Comparison of ENCODE assay signal across 15 mouse cellular contexts in genomic region chr11:98871416-98871815, GRCm38 (mm10). TPM values are rescaled to one million over a fixed set of nuclear protein-coding genes. Genes with fewer than 3 reads are reported as not detected.
DNase-seq lines count a peak whose midpoint lies in the region; ATAC-seq and TF ChIP-seq lines count a peak whose summit lies in the region.
"Had no signal": no experiment of that assay in that cellular context is flagged by ENCODE, and none has a peak within 500 bp of the region (broad histone marks: within the 10 kb centered on the region; RNA-seq: fewer than 3 reads in every experiment).

No protein-coding gene starts in this region.

- H3K4me1 ChIP-seq in hindbrain, embryonic 14.5 days (replicated peaks; ENCODE audit: control insufficient read depth, insufficient read depth, low read length), result peaks cover 3% of the 10 kb centered on the region; the same call in 1 of the 2 replicates
- H3K4me1 ChIP-seq in hindbrain, embryonic 11.5 days (replicated peaks; ENCODE audit: control insufficient read depth, insufficient read depth, low read length), result peaks cover 4% of the 10 kb centered on the region; the same call in 1 of the 2 replicates
- peaks cover 18% of the 10 kb centered on the region for H3K4me1 ChIP-seq in midbrain, embryonic 13.5 days (replicated peaks)
- H3K4me1 ChIP-seq in midbrain, embryonic 15.5 days, result peaks cover 14% of the 10 kb centered on the region; the same call in 1 of the 2 replicates

- no peak for TF ChIP-seq CTCF in gastrocnemius, adult 2 months (IDR thresholded peaks at IDR 0.05)

- intact Hi-C loops in gastrocnemius, adult 2 months (cut with DNase I), result no loop called here

- H3K9ac ChIP-seq in hindbrain, embryonic 14.5 days, result peak overlapping the region; percentile 20
- no peak overlapping the region for H3K9ac ChIP-seq in hindbrain, embryonic 11.5 days (ENCODE audit: low read depth, low read length)
- H3K9ac ChIP-seq in midbrain, embryonic 13.5 days (replicated peaks), result no peak overlapping the region
- no peak overlapping the region for H3K9ac ChIP-seq in midbrain, embryonic 15.5 days
- H3K9ac ChIP-seq: liver, embryonic 13.5 days; neural tube, embryonic 13.5 days had no signal

- no peak for DNase-seq in gastrocnemius, adult 2 months
- DNase-seq in gastrocnemius, adult 8-10 months (ENCODE audit: low spot score in 2 of 2), result no peak
- DNase-seq in hindbrain, embryonic 14.5 days (ENCODE audit: low spot score), result no peak
- no peak for DNase-seq in hindbrain, embryonic 11.5 days (ENCODE audit: low spot score)
- DNase-seq in thymus, postnatal 36 days, result no peak
- no peak for DNase-seq in gastrocnemius, postnatal 4 days (ENCODE audit: low spot score in 2 of 2)
- DNase-seq: B cell, adult 2 months; liver, embryonic 13.5 days; spleen, adult 18-20 months had no signal

- 71% methylated on average over 4 of the region's 4 CpGs for WGBS in hindbrain, embryonic 14.5 days
- WGBS in hindbrain, embryonic 11.5 days, result 84% methylated on average over 4 of the region's 4 CpGs
- 58% methylated on average over 4 of the region's 4 CpGs for WGBS in midbrain, embryonic 13.5 days
- WGBS in midbrain, embryonic 15.5 days, result 63% methylated on average over 4 of the region's 4 CpGs

- H3K36me3 ChIP-seq in hindbrain, embryonic 14.5 days (replicated peaks; ENCODE audit: control insufficient read depth, insufficient read depth), result peaks cover 33% of the 10 kb centered on the region
- H3K36me3 ChIP-seq in hindbrain, embryonic 11.5 days (ENCODE audit: control insufficient read depth, insufficient read depth, low read length), result no peaks in the 10 kb centered on the region
- peaks cover 35% of the 10 kb centered on the region for H3K36me3 ChIP-seq in midbrain, embryonic 13.5 days
- peaks cover 18% of the 10 kb centered on the region; the same call in 1 of the 2 replicates for H3K36me3 ChIP-seq in midbrain, embryonic 15.5 days (replicated peaks)

- H3K4me3 ChIP-seq in gastrocnemius, adult 2 months, result peak overlapping the region; percentile 57; the same call in 1 of the 2 replicates
- no peak overlapping the region for H3K4me3 ChIP-seq in hindbrain, embryonic 14.5 days (replicated peaks; ENCODE audit: low read length)
- no peak overlapping the region for H3K4me3 ChIP-seq in hindbrain, embryonic 11.5 days (ENCODE audit: low read depth, low read length)
- H3K4me3 ChIP-seq in midbrain, embryonic 13.5 days (replicated peaks), result no peak overlapping the region
- no peak overlapping the region for H3K4me3 ChIP-seq in midbrain, embryonic 15.5 days
- H3K4me3 ChIP-seq: liver, embryonic 13.5 days; neural tube, embryonic 13.5 days had no signal

- H3K27me3 ChIP-seq in hindbrain, embryonic 14.5 days (ENCODE audit: control insufficient read depth, insufficient read depth, low read length), result no peaks in the 10 kb centered on the region
- no peaks in the 10 kb centered on the region for H3K27me3 ChIP-seq in hindbrain, embryonic 11.5 days (ENCODE audit: control insufficient read depth, insufficient read depth, low read length)
- H3K27me3 ChIP-seq in midbrain, embryonic 13.5 days, result no peaks in the 10 kb centered on the region
- no peaks in the 10 kb centered on the region for H3K27me3 ChIP-seq in midbrain, embryonic 15.5 days (replicated peaks)
- H3K27me3 ChIP-seq: liver, embryonic 13.5 days; neural tube, embryonic 13.5 days had no signal

- peak overlapping the region; percentile 84 for H3K27ac ChIP-seq in gastrocnemius, adult 2 months
- H3K27ac ChIP-seq in hindbrain, embryonic 14.5 days, result no peak overlapping the region
- no peak overlapping the region for H3K27ac ChIP-seq in hindbrain, embryonic 11.5 days (ENCODE audit: low read depth, low read length)
- 0 out of 2 replicates have a peak overlapping the region, but pooled peaks have one; percentile 14 for H3K27ac ChIP-seq in midbrain, embryonic 13.5 days
- no peak overlapping the region for H3K27ac ChIP-seq in midbrain, embryonic 15.5 days
- H3K27ac ChIP-seq: kidney, postnatal 0 days; liver, embryonic 13.5 days; neural tube, embryonic 13.5 days had no signal

- ATAC-seq in hindbrain, embryonic 14.5 days (ENCODE audit: low FRiP score), result no peak
- no peak for ATAC-seq in hindbrain, embryonic 11.5 days (ENCODE audit: low FRiP score)
- no peak for ATAC-seq in midbrain, embryonic 13.5 days
- no peak for ATAC-seq in midbrain, embryonic 15.5 days (replicated peaks)
- ATAC-seq: forebrain, embryonic 14.5 days; intestine, embryonic 16.5 days had no signal

- no peak overlapping the region for H3K4me2 ChIP-seq in hindbrain, embryonic 14.5 days (replicated peaks)
- no peak overlapping the region for H3K4me2 ChIP-seq in hindbrain, embryonic 11.5 days (replicated peaks; ENCODE audit: low read depth, low read length)
- no peak overlapping the region for H3K4me2 ChIP-seq in midbrain, embryonic 13.5 days (replicated peaks)
- no peak overlapping the region for H3K4me2 ChIP-seq in midbrain, embryonic 15.5 days
- H3K4me2 ChIP-seq: liver, embryonic 13.5 days; neural tube, embryonic 13.5 days had no signal

- H3K9me3 ChIP-seq in hindbrain, embryonic 14.5 days (ENCODE audit: control insufficient read depth, low read length), result no peaks in the 10 kb centered on the region
- no peaks in the 10 kb centered on the region for H3K9me3 ChIP-seq in hindbrain, embryonic 11.5 days (ENCODE audit: control insufficient read depth, low read length)
- no peaks in the 10 kb centered on the region for H3K9me3 ChIP-seq in midbrain, embryonic 13.5 days
- H3K9me3 ChIP-seq in midbrain, embryonic 15.5 days, result no peaks in the 10 kb centered on the region
- H3K9me3 ChIP-seq: liver, embryonic 13.5 days; neural tube, embryonic 13.5 days had no signal

RNA-seq across cellular contexts. Expression of gene Wipf2, which starts 8.0 kb away (rescaled TPM):
- 1 to 10 TPM; 6.1 to 6.6 TPM for total RNA-seq in gastrocnemius, adult 2 months (2021)
- total RNA-seq in gastrocnemius, adult 8-10 months (2022), result 1 to 10 TPM; 5.0 to 9.1 (median 7.7) TPM
- polyA plus RNA-seq in hindbrain, embryonic 14.5 days (2014; fragmentation: Nextera tagmentation; extraction: Ambion mirVana), result 4.7 and 4.8 TPM in 2 replicates
- polyA plus RNA-seq in hindbrain, embryonic 11.5 days (2014; fragmentation: Nextera tagmentation; extraction: Ambion mirVana), result 5.1 and 5.4 TPM in 2 replicates
- 4.9 and 5.2 TPM in 2 replicates for polyA plus RNA-seq in midbrain, embryonic 13.5 days (2015; fragmentation: Nextera tagmentation; extraction: Ambion mirVana)
- polyA plus RNA-seq in midbrain, embryonic 15.5 days (2015; fragmentation: Nextera tagmentation; extraction: Ambion mirVana), result 4.9 and 5.3 TPM in 2 replicates
- total RNA-seq in gastrocnemius, postnatal 4 days (2021), result 10 to 100 TPM in 1 of 2 experiments, 1 to 10 TPM in 1; 8.3 to 11.0 TPM

RNA-seq across cellular contexts. Expression of gene Rapgefl1, which starts 34.8 kb away (rescaled TPM):
- under 1 TPM; 0.22 to 0.26 TPM for total RNA-seq in gastrocnemius, adult 2 months (2021)
- total RNA-seq in gastrocnemius, adult 8-10 months (2022), result under 1 TPM in 2 of 4 experiments, not detected in 2; 0.08 to 0.29 TPM
- 12.0 and 12.9 TPM in 2 replicates for polyA plus RNA-seq in hindbrain, embryonic 14.5 days (2014; fragmentation: Nextera tagmentation; extraction: Ambion mirVana)
- polyA plus RNA-seq in hindbrain, embryonic 11.5 days (2014; fragmentation: Nextera tagmentation; extraction: Ambion mirVana), result 2.0 and 2.2 TPM in 2 replicates
- 4.7 and 5.8 TPM in 2 replicates for polyA plus RNA-seq in midbrain, embryonic 13.5 days (2015; fragmentation: Nextera tagmentation; extraction: Ambion mirVana)
- 9.1 and 9.2 TPM in 2 replicates for polyA plus RNA-seq in midbrain, embryonic 15.5 days (2015; fragmentation: Nextera tagmentation; extraction: Ambion mirVana)
- 1 to 10 TPM; 3.4 to 4.3 TPM for total RNA-seq in gastrocnemius, postnatal 4 days (2021)

RNA-seq across cellular contexts. Expression of gene Cdc6, which starts 36.2 kb away (rescaled TPM):
- under 1 TPM in 1 of 2 experiments, not detected in 1; 0.11 TPM for total RNA-seq in gastrocnemius, adult 2 months (2021)
- under 1 TPM in 2 of 4 experiments, not detected in 2; 0.07 to 0.13 TPM for total RNA-seq in gastrocnemius, adult 8-10 months (2022)
- polyA plus RNA-seq in hindbrain, embryonic 14.5 days (2014; fragmentation: Nextera tagmentation; extraction: Ambion mirVana), result 4.3 and 5.2 TPM in 2 replicates
- polyA plus RNA-seq in hindbrain, embryonic 11.5 days (2014; fragmentation: Nextera tagmentation; extraction: Ambion mirVana), result 33.1 and 39.0 TPM in 2 replicates
- 10.6 and 11.3 TPM in 2 replicates for polyA plus RNA-seq in midbrain, embryonic 13.5 days (2015; fragmentation: Nextera tagmentation; extraction: Ambion mirVana)
- 3.9 and 4.2 TPM in 2 replicates for polyA plus RNA-seq in midbrain, embryonic 15.5 days (2015; fragmentation: Nextera tagmentation; extraction: Ambion mirVana)
- 1 to 10 TPM; 6.8 to 7.5 TPM for total RNA-seq in gastrocnemius, postnatal 4 days (2021)

RNA-seq across cellular contexts. Expression of gene Rara, which starts 56.2 kb away (rescaled TPM):
- total RNA-seq in gastrocnemius, adult 2 months (2021), result 10 to 100 TPM; 10.2 to 12.4 TPM
- 10 to 100 TPM in 2 of 4 experiments, 1 to 10 TPM in 2; 8.3 to 11.7 (median 9.5) TPM for total RNA-seq in gastrocnemius, adult 8-10 months (2022)
- 18.4 and 18.7 TPM in 2 replicates for polyA plus RNA-seq in hindbrain, embryonic 14.5 days (2014; fragmentation: Nextera tagmentation; extraction: Ambion mirVana)
- polyA plus RNA-seq in hindbrain, embryonic 11.5 days (2014; fragmentation: Nextera tagmentation; extraction: Ambion mirVana), result 48.3 and 51.2 TPM in 2 replicates
- polyA plus RNA-seq in midbrain, embryonic 13.5 days (2015; fragmentation: Nextera tagmentation; extraction: Ambion mirVana), result 7.5 and 9.1 TPM in 2 replicates
- 9.7 and 10.5 TPM in 2 replicates for polyA plus RNA-seq in midbrain, embryonic 15.5 days (2015; fragmentation: Nextera tagmentation; extraction: Ambion mirVana)
- total RNA-seq in gastrocnemius, postnatal 4 days (2021), result 10 to 100 TPM; 44.6 to 45.9 TPM

Comparison
In these comparisons a context has a peak if more than half of its experiments do, and no peak if none do; other contexts are left out.
1. H3K27ac ChIP-seq: peak in gastrocnemius, adult 2 months (single experiment) and midbrain, embryonic 13.5 days (single experiment); none in hindbrain, embryonic 14.5 days (single experiment), hindbrain, embryonic 11.5 days (single experiment) and midbrain, embryonic 15.5 days (single experiment).